Mouse (Mus musculus): ENCODE data around the gene Tnk2. TPM values are rescaled to one million over a fixed set of nuclear protein-coding genes. Genes with fewer than 3 reads are reported as not detected.

The Tnk2 gene
- polyA plus RNA-seq, 1 experiment = 35.8 TPM

- Histone ChIP-seq H3K36me3 (ENCODE audit: control insufficient read depth, insufficient read depth, low read length) (peaks cover 4% of the 10 kb centered on the region), H3K4me3 (ENCODE audit: insufficient read depth, low read depth, low read length) (no peak overlapping the region), H3K4me1 (ENCODE audit: control insufficient read depth, insufficient read depth, low read length) (no peaks in the 10 kb centered on the region; the same call in 1 of the 2 replicates), H3K27me3 (replicated peaks; ENCODE audit: control insufficient read depth, insufficient read depth, low read length) (no peaks in the 10 kb centered on the region), H3K27ac (ENCODE audit: insufficient read depth, low read depth, low read length) (no peak overlapping the region)
- TF ChIP-seq CTCF (conservative IDR thresholded peaks at IDR 0.05; ENCODE audit: insufficient read depth, insufficient read length, low read depth, low read length) = no peak
- no peak for TF ChIP-seq POLR2A (IDR thresholded peaks at IDR 0.05; ENCODE audit: low read depth, low read length)
- no peak for DNase-seq
- WGBS = 75% methylated on average over 3 of the region's 3 CpGs
Observed at GRCm38 (mm10) chr16:32613269-32613834, 30.3 kb upstream of the Tnk2 start.

GRCm38 (mm10) chr16:32614047-32614446 lies 29.6 kb upstream of the Tnk2 start:
- Histone ChIP-seq H3K4me3 (ENCODE audit: insufficient read depth, low read depth, low read length) (no peak overlapping the region), H3K27ac (ENCODE audit: insufficient read depth, low read depth, low read length) (no peak overlapping the region), H3K4me1 (ENCODE audit: control insufficient read depth, insufficient read depth, low read length) (no peaks in the 10 kb centered on the region; the same call in 1 of the 2 replicates), H3K36me3 (ENCODE audit: control insufficient read depth, insufficient read depth, low read length) (peaks cover 4% of the 10 kb centered on the region), H3K27me3 (replicated peaks; ENCODE audit: control insufficient read depth, insufficient read depth, low read length) (no peaks in the 10 kb centered on the region)
- TF ChIP-seq CTCF (conservative IDR thresholded peaks at IDR 0.05; ENCODE audit: insufficient read depth, insufficient read length, low read depth, low read length) (peak; percentile 28; the same call in 1 of the 2 replicates), POLR2A (IDR thresholded peaks at IDR 0.05; ENCODE audit: low read depth, low read length) (no peak)
- 55% methylated on average over 4 of the region's 4 CpGs for WGBS
- no peak for DNase-seq

- H3K4me1 ChIP-seq (ENCODE audit: control insufficient read depth, insufficient read depth, low read length) = no peaks in the 10 kb centered on the region
- no peak overlapping the region for H3K4me3 ChIP-seq (ENCODE audit: insufficient read depth, low read depth, low read length)
- no peak for DNase-seq
- no peak overlapping the region for H3K27ac ChIP-seq (ENCODE audit: insufficient read depth, low read depth, low read length)
- peaks cover 10% of the 10 kb centered on the region for H3K36me3 ChIP-seq (ENCODE audit: control insufficient read depth, insufficient read depth, low read length)
- TF ChIP-seq CTCF (conservative IDR thresholded peaks at IDR 0.05; ENCODE audit: insufficient read depth, insufficient read length, low read depth, low read length) = no peak
- no peak for TF ChIP-seq POLR2A (IDR thresholded peaks at IDR 0.05; ENCODE audit: low read depth, low read length)
- WGBS = 98% methylated on average over 1 of the region's 1 CpGs
- H3K27me3 ChIP-seq (replicated peaks; ENCODE audit: control insufficient read depth, insufficient read depth, low read length) = no peaks in the 10 kb centered on the region
Observed at GRCm38 (mm10) chr16:32618946-32619345, 24.7 kb upstream of the Tnk2 start.

- no peak overlapping the region for H3K27ac ChIP-seq (ENCODE audit: insufficient read depth, low read depth, low read length)
- no peak for DNase-seq
- no peak for TF ChIP-seq POLR2A (IDR thresholded peaks at IDR 0.05; ENCODE audit: low read depth, low read length)
- TF ChIP-seq CTCF (conservative IDR thresholded peaks at IDR 0.05; ENCODE audit: insufficient read depth, insufficient read length, low read depth, low read length) = no peak
- H3K27me3 ChIP-seq (replicated peaks; ENCODE audit: control insufficient read depth, insufficient read depth, low read length) = no peaks in the 10 kb centered on the region
- H3K36me3 ChIP-seq (ENCODE audit: control insufficient read depth, insufficient read depth, low read length) = peaks cover 14% of the 10 kb centered on the region
- no peak overlapping the region for H3K4me3 ChIP-seq (ENCODE audit: insufficient read depth, low read depth, low read length)
- no peaks in the 10 kb centered on the region for H3K4me1 ChIP-seq (ENCODE audit: control insufficient read depth, insufficient read depth, low read length)
- WGBS = 86% methylated on average over 8 of the region's 8 CpGs
Observed at GRCm38 (mm10) chr16:32628140-32628539, 15.5 kb upstream of the Tnk2 start.

GRCm38 (mm10) chr16:32632328-32632824 lies 11.3 kb upstream of the Tnk2 start:
- Histone ChIP-seq H3K27me3 (replicated peaks; ENCODE audit: control insufficient read depth, insufficient read depth, low read length) (no peaks in the 10 kb centered on the region), H3K4me3 (ENCODE audit: insufficient read depth, low read depth, low read length) (no peak overlapping the region), H3K36me3 (ENCODE audit: control insufficient read depth, insufficient read depth, low read length) (peaks cover 6% of the 10 kb centered on the region; the same call in 1 of the 2 replicates), H3K27ac (ENCODE audit: insufficient read depth, low read depth, low read length) (no peak overlapping the region), H3K4me1 (ENCODE audit: control insufficient read depth, insufficient read depth, low read length) (no peaks in the 10 kb centered on the region)
- 92% methylated on average over 4 of the region's 4 CpGs for WGBS
- no peak for TF ChIP-seq POLR2A (IDR thresholded peaks at IDR 0.05; ENCODE audit: low read depth, low read length)
- no peak for DNase-seq

GRCm38 (mm10) chr16:32633486-32634012 lies 10.1 kb upstream of the Tnk2 start:
- WGBS = 93% methylated on average over 4 of the region's 4 CpGs
- no peak for DNase-seq
- Histone ChIP-seq H3K4me3 (ENCODE audit: insufficient read depth, low read depth, low read length) (no peak overlapping the region), H3K36me3 (ENCODE audit: control insufficient read depth, insufficient read depth, low read length) (peaks cover 4% of the 10 kb centered on the region; the same call in 1 of the 2 replicates), H3K4me1 (ENCODE audit: control insufficient read depth, insufficient read depth, low read length) (no peaks in the 10 kb centered on the region), H3K27ac (ENCODE audit: insufficient read depth, low read depth, low read length) (no peak overlapping the region), H3K27me3 (replicated peaks; ENCODE audit: control insufficient read depth, insufficient read depth, low read length) (no peaks in the 10 kb centered on the region)
- TF ChIP-seq POLR2A (IDR thresholded peaks at IDR 0.05; ENCODE audit: low read depth, low read length) = no peak
- TF ChIP-seq CTCF (conservative IDR thresholded peaks at IDR 0.05; ENCODE audit: insufficient read depth, insufficient read length, low read depth, low read length) = no peak

GRCm38 (mm10) chr16:32634183-32634582 lies 9.5 kb upstream of the Tnk2 start:
- Histone ChIP-seq H3K27me3 (replicated peaks; ENCODE audit: control insufficient read depth, insufficient read depth, low read length) (no peaks in the 10 kb centered on the region), H3K4me3 (ENCODE audit: insufficient read depth, low read depth, low read length) (no peak overlapping the region), H3K4me1 (ENCODE audit: control insufficient read depth, insufficient read depth, low read length) (no peaks in the 10 kb centered on the region), H3K27ac (ENCODE audit: insufficient read depth, low read depth, low read length) (no peak overlapping the region), H3K36me3 (ENCODE audit: control insufficient read depth, insufficient read depth, low read length) (peaks cover 4% of the 10 kb centered on the region; the same call in 1 of the 2 replicates)
- WGBS = 88% methylated on average over 5 of the region's 5 CpGs
- DNase-seq = no peak
- no peak for TF ChIP-seq POLR2A (IDR thresholded peaks at IDR 0.05; ENCODE audit: low read depth, low read length)
- no peak for TF ChIP-seq CTCF (conservative IDR thresholded peaks at IDR 0.05; ENCODE audit: insufficient read depth, insufficient read length, low read depth, low read length)
